Mouse (Mus musculus) heart, adult 18-20 months (tissue): ENCODE measurements around the gene Mei1. TPM values are rescaled to one million over a fixed set of nuclear protein-coding genes. Genes with fewer than 3 reads are reported as not detected.

Source experiments
- DNase-seq, 2 experiments: peaks; one replicate each; pipeline ENCODE4 v3.0.0; 2021 to 2022; ENCODE audit warnings: mixed read lengths in 1 of 2
- long read RNA-seq, 2 experiments: library from polyadenylated mRNA; stranded (forward); transcript quantifications; one replicate each; pipeline ENCODE4 v2.0.0; 2021
- total RNA-seq, 2 experiments: library from RNA; stranded (reverse); gene quantifications; 2 replicates each; pipeline ENCODE4 v1.2.3; 2021

Mei1 gene
- not detected for total RNA-seq
- long read RNA-seq, experiment 1 = 0 reads
- long read RNA-seq, experiment 2 = 0 reads

- DNase-seq = no peak
These were observed at the start of gene Mei1 for GRCm38 (mm10) chr15:82069898-82070297. Gene Mei1, plus strand, starts transcription at chr15:82069996.

GRCm38 (mm10) chr15:82022535-82023088 is 47.2 kb upstream of the Mei1 start:
- peak in 1 of 2 experiments; percentile 4 for DNase-seq

DNA sequence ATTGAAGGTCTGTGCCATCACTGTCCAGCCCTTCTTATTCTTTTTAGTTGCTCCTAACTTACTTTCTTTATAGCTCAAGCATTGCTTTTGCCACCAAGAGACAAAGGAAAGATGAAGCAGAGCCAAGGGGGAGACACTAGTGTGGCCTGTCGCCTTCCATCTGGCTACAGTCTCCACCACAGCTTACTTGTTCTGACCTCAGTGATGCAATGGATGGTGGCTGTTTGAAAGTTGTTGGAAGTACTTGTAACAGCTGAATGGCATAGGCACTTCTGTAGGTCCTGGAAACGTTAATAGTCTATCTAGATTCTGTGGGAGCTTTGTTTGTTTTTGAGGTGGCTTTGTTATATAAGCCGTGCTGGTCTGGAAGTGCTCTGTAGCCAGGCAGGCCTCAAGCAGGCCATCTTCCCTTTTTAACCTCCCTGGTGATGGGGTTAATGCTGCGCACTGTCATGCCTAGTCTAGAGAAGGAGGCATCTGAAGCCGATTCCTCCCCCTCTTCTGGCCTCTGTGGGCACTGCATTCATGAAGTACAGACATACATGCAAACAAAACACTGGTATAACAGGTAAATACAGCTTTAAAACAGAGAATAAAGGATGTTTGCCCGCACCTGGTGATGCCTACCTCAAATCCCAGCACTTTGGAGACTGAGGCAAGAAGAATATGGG is 45.7 kb upstream of the Mei1 start:
- DNase-seq = no peak

DNA sequence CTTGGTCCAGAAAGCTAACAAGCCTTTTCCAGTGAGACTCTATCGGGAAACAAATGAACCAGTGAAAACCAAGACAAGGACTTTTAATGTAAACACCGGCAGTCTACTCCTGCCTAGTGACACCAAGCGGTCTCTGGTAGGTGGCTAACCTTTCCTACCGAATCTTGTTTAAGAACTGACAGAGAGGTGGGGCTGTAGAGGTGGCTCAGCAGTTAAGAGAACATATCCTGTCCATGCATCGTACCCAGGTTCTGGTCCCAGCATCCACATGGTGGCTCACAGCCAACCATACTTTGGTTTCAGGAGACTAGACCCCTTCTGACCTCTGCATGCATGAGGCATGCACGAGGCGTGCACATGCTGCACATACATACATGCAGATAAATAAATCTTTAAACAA is 42.5 kb upstream of the Mei1 start:
- DNase-seq = no peak

GRCm38 (mm10) chr15:82027726-82028125 is 42.1 kb upstream of the Mei1 start:
- DNase-seq = no peak

GRCm38 (mm10) chr15:82032386-82032785 is 37.4 kb upstream of the Mei1 start:
- DNase-seq = no peak

DNA sequence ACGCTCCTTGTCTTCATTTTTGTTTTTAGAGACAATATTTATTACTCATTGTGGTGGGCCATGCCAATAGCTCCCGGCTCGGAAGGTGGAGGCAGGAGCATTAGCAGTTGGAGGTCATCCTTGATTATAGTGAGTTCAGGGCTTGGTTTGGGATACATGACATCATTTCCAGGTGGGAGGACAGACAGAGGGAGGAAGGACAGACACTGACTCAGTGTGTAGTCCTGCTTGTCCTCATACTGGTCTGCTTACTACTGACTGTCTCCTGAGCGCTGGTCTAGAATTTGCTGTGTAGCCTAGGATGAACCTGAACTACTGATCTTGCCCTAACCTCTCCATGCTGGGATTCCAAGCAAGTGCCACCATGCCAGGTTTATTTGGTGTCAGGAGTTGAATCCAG is 36.0 kb upstream of the Mei1 start, which contains the start of gene Desi1:
TSS of gene Desi1 (minus strand) at position 101 of the 400 bp plus-strand sequence.
- no peak for DNase-seq

DNA sequence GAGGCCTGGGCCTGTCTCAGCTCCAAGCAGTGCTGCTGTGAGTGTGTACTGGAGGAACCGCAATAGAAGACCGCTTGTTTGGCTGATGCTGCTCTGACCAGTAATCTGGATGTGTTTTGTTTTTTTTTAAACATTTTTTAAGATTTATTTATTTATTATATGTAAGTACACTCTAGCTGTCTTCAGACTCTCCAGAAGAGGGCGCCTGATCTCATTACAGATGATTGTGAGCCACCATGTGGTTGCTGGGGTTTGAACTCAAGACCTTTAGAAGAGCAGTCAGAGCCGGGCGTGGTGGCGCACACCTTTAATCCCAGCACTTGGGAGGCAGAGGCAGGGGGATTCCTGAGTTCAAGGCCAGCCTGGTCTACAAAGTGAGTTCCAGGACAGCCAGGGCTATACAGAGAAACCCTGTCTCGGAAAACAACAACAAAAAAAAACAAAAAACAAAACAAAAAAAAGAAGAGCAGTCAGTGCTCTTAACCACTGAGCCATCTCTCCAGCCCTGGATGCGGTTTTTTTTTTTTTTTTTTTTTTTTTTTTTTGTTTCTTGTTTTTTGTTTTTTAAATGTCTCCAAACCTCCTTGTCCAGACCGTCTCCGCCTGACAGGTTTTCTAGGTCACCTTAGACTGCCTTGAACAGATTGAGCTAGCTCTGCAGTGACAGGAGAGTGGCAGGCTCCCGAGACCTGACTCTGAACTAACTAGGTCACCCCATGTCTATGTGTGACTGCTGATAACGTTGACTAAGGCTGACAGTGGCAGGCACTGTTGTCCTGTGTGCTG is 33.7 kb upstream of the Mei1 start:
- peak in 1 of 2 experiments; percentile 30 for DNase-seq

GRCm38 (mm10) chr15:82040650-82041049 is 29.1 kb upstream of the Mei1 start:
- DNase-seq = peak; percentile 30 to 37

GRCm38 (mm10) chr15:82044166-82044784 is 25.5 kb upstream of the Mei1 start:
- DNase-seq = no peak

GRCm38 (mm10) chr15:82046246-82046891 is 23.4 kb upstream of the Mei1 start:
- no peak for DNase-seq

DNA sequence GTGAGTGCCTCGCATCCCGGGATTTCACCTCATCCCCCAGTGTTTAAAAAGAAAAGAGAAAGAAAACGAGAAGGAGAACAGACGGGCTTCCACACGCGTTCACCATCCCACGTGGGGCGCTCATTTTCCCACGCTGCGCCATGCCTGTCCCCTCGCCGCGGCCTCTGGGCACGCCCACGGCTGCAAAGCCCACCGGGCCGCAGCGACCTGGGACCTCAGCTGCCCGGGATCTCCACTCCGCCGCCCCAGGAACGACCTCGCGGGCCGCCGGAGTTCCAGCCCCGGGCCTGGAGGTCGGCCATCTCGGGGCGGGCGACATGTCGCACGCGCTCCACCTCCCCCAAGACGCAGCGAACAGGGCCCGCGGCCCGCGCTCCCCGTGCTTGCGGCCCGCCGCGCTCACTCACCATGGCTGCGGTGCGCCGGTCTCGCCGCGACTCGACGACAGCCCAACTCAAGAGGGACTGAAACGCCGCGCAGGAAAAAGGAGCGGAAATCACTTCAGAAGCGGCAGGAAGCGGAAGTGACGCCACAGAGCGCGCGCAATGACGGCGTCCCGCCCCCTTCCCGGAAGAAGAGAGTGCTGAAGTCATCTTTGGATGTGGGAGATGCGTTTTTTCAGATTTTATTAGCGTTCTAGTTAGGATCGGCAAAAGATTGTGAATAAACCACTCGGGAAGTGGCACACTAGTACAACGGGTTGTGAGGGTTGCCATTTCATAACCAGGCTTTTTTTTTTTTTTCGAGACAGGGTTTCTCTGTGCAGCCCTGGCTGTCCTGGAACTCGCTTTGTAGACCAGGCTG is 22.5 kb upstream of the Mei1 start, which contains the start of gene Snu13:
TSS of gene Snu13 (minus strand) at position 519 of the 804 bp plus-strand sequence.
- DNase-seq = peak; percentile 93 to 96

- DNase-seq = no peak
These were observed 17.3 kb upstream of the Mei1 start for GRCm38 (mm10) chr15:82052544-82052943.

GRCm38 (mm10) chr15:82058719-82059201 is 11.0 kb upstream of the Mei1 start, which contains the start of gene 4930407I10Rik:
Gene 4930407I10Rik, plus strand, starts transcription at chr15:82059151.
- no peak for DNase-seq

- no peak for DNase-seq
These were observed 5.9 kb upstream of the Mei1 start for GRCm38 (mm10) chr15:82063909-82064308.

DNA sequence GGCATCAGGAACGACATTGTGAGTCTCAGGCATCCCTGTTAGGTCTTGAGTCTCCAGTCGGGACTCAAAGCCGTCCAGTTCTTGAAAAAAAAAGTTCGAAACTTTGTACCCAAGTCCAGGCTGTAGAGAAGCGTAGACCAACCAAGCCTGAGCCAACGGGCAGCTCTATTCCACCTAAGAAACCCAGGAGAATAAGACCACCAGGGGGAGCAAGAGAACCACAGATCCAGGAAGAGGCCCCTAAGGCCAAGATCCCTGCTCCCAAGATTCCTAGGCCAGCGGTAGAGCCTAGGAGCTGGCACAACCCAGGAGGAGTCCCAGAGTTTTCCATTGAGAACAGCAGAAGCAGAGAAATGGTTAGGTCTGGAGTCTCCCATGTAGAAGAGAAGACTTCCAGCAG is 4.3 kb upstream of the Mei1 start:
- DNase-seq = peak; percentile 72 to 89

- no peak for DNase-seq
These were observed 2.1 kb downstream of the Mei1 start for GRCm38 (mm10) chr15:82071816-82072469.

DNA sequence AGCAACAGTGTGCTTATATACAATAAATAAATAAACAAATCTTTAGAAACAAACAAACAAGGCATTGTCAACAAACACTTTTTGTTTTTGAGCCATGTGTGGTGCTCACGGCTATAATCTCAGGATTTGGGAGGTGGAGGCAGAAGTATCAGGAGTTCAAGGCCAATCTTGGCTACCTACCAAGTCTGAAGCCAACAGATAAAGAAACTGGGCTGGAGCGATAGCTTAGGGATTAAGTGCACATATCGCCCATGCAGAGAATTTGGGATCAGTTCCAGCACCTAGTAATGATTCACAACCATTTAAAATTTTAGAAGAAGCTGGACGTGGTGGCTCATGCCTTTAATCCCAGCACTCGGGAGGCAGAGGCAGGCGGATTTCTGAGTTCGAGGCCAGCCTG is 3.7 kb downstream of the Mei1 start:
- no peak for DNase-seq

GRCm38 (mm10) chr15:82079883-82080282 is 10.1 kb downstream of the Mei1 start:
- DNase-seq = no peak

DNA sequence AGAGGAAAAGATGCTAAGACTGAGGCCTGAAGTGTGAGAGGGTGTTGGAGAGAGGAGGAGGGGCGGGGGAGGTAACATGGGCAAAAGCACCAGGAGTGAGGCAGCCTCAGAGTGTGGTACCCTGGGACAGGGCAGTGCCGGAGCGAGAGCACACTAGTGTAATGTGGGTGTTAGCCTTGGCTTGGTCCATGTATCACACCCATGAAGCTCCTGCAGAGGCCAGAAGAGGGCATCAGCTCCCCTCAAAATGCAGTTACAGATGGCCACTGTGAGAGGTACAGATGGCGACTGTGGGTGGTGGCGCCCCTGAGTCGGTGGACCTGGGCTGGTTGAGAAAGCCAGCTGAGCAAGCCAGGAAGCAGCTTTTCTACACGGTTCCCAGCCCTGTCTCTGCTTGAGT is 11.4 kb downstream of the Mei1 start:
- peak in 1 of 2 experiments; percentile 7 for DNase-seq
